Comparison of ENCODE assay signal across 31 mouse cellular contexts in the genomic region with DNA sequence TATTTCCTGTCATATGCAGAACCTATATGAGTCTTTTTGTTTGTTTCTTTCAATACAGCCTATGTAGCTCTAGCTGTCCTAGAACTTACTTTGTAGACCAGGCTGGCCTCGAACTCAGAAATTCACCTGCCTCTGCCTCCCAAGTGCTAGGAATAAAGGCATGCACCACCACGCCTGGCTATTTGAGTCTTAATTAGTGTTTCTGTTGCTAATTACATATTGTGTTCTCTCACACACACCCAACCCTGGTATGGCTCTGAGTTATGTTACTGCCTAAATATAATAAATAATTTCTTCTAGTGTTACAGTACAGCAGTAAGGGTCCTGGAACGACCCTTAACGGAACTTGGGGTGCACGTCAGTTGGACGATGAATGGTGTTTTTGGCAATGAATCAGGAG.
"Had no signal": no experiment of that assay in that cellular context is flagged by ENCODE, and none has a peak within 500 bp of the region (broad histone marks: within the 10 kb centered on the region; RNA-seq: fewer than 3 reads in every experiment).

No protein-coding gene starts in this region.

- H3K27ac ChIP-seq: heart, embryonic 10.5 days; heart, embryonic 13.5 days; heart, embryonic 15.5 days; hindbrain, embryonic 10.5 days; hindbrain, embryonic 12.5 days; hindbrain, embryonic 13.5 days; hindbrain, embryonic 14.5 days; hindbrain, embryonic 15.5 days; hindbrain, postnatal 0 days; intestine, embryonic 15.5 days; kidney, embryonic 15.5 days; kidney, postnatal 0 days; layer of hippocampus, adult 2 months; left cerebral cortex, adult 2 months had no signal

- H3K9me3 ChIP-seq: heart, embryonic 10.5 days; heart, embryonic 12.5 days; heart, embryonic 13.5 days; heart, embryonic 15.5 days; hindbrain, embryonic 10.5 days; hindbrain, embryonic 12.5 days; hindbrain, embryonic 13.5 days; hindbrain, embryonic 15.5 days; intestine, embryonic 15.5 days; kidney, embryonic 15.5 days had no signal

- H3K4me1 ChIP-seq: heart, embryonic 12.5 days; hindbrain, embryonic 10.5 days; hindbrain, embryonic 12.5 days; hindbrain, embryonic 13.5 days; intestine, embryonic 15.5 days had no signal

- DNase-seq: heart, postnatal 10 days; heart, postnatal 14 days; heart, postnatal 36 days; heart, postnatal 4 days; kidney, adult 11 months; kidney, adult 18-20 months; kidney, adult 8-10 months; kidney, adult 9 months; kidney, postnatal 10 days; kidney, postnatal 14 days; kidney, postnatal 25 days; kidney, postnatal 36 days; kidney, postnatal 4 days; layer of hippocampus, adult 9-11 months; layer of hippocampus, postnatal 36 days had no signal

- H3K4me2 ChIP-seq: heart, embryonic 11.5 days; heart, embryonic 12.5 days; heart, embryonic 13.5 days; heart, embryonic 15.5 days; hindbrain, embryonic 12.5 days; hindbrain, embryonic 13.5 days; hindbrain, embryonic 14.5 days; hindbrain, embryonic 15.5 days; intestine, embryonic 15.5 days; kidney, embryonic 15.5 days had no signal

- H3K9ac ChIP-seq: heart, embryonic 12.5 days; heart, embryonic 13.5 days; heart, embryonic 15.5 days; hindbrain, embryonic 12.5 days; hindbrain, embryonic 13.5 days; hindbrain, embryonic 14.5 days; hindbrain, embryonic 15.5 days; intestine, embryonic 15.5 days; kidney, embryonic 15.5 days had no signal

- H3K27me3 ChIP-seq: heart, embryonic 12.5 days; heart, embryonic 13.5 days; heart, embryonic 15.5 days; hindbrain, embryonic 12.5 days; intestine, embryonic 15.5 days; kidney, embryonic 15.5 days had no signal

- H3K36me3 ChIP-seq: heart, embryonic 10.5 days; heart, embryonic 12.5 days; heart, embryonic 13.5 days; heart, embryonic 15.5 days; hindbrain, embryonic 10.5 days; hindbrain, embryonic 12.5 days; hindbrain, embryonic 13.5 days; hindbrain, embryonic 15.5 days; intestine, embryonic 15.5 days; kidney, embryonic 15.5 days had no signal

- H3K4me3 ChIP-seq: heart, embryonic 10.5 days; heart, embryonic 12.5 days; heart, embryonic 13.5 days; heart, embryonic 15.5 days; hindbrain, embryonic 10.5 days; hindbrain, embryonic 12.5 days; hindbrain, embryonic 13.5 days; hindbrain, embryonic 15.5 days; intestine, embryonic 15.5 days; kidney, embryonic 15.5 days; layer of hippocampus, adult 2 months; left cerebral cortex, adult 2 months had no signal
